Mouse (Mus musculus) fibroblast of lung, adult 2 months (primary cell): ENCODE results near the gene Gm21861.
"Not testable (repeated sequence)": the region's sequence is repeated elsewhere in the genome, so short reads cannot be mapped to it uniquely, and the experiment has no call there.

Source experiments
- DNase-seq: peaks from one replicate; pipeline ENCODE4 v3.0.0-alpha.2; 2011; ENCODE audit warnings: low read depth

Gm21861 gene

DNA sequence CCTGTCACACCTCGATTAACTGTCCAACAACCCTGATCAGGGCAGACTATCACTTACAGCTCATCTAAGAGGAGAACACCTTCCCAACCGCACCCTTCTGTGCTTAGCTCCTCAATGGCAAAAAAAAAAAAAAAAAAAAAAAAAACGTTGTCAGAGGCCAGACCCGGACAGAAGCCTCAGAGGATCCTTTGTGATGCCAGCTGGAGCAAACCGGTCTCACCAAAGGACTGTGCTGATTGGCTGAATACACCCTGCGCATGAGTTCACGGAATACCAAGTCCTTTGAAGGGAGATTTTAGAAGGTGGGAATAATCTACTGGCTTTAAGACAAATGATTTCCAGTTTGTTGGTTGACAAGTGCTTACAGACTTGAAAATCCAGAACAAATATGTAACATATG is at the start of gene Gm21861:
Gene Gm21861 (minus strand): TSS at position 101 of the 400 bp plus-strand sequence.
- not testable (repeated sequence) for DNase-seq
